Mouse (Mus musculus) liver, adult 2 months (tissue): Measurements from ENCODE around the gene Ppp1cb. TPM values are rescaled to one million over a fixed set of nuclear protein-coding genes. Genes with fewer than 3 reads are reported as not detected.

ENCODE experiments used
- DNase-seq: peaks from one replicate; pipeline ENCODE4 v3.0.0-alpha.2; 2011; ENCODE audit warnings: low read depth, low spot score; ENCODE audit errors: extremely low read depth
- H3K27ac ChIP-seq: fragments of 200-500 bp; replicated peaks from 2 replicates; pipeline ENCODE4 v1.5.1; 2012; ENCODE audit warnings: low read depth, mild to moderate bottlenecking, control low read depth, inconsistent platforms, low read length; ENCODE audit not compliant: insufficient read depth
- H3K27me3 ChIP-seq: fragments of 200-500 bp; 2 replicates; pipeline ENCODE4 v1.6.1; 2012; ENCODE audit warnings: mild to moderate bottlenecking, moderate library complexity, low read length, inconsistent platforms; ENCODE audit not compliant: control insufficient read depth, insufficient read depth
- H3K36me3 ChIP-seq: fragments of 200-500 bp; 2 replicates; pipeline ENCODE4 v1.6.1; 2012; ENCODE audit warnings: low read length, inconsistent platforms; ENCODE audit not compliant: control insufficient read depth, insufficient read depth
- H3K4me1 ChIP-seq: fragments of 200-500 bp; 2 replicates; pipeline ENCODE4 v1.6.1; 2011; ENCODE audit warnings: low read length; ENCODE audit not compliant: control insufficient read depth, insufficient read depth
- H3K4me3 ChIP-seq: fragments of 200-500 bp; 2 replicates; pipeline ENCODE4 v1.5.1; 2011; ENCODE audit warnings: low read depth, mild to moderate bottlenecking, control low read depth, low read length, moderate library complexity; ENCODE audit not compliant: insufficient read depth
- H3K79me2 ChIP-seq: fragments of 200-500 bp; 2 replicates; pipeline ENCODE4 v1.6.1; 2012; ENCODE audit warnings: inconsistent platforms, mild to moderate bottlenecking, low read length, moderate library complexity; ENCODE audit not compliant: control insufficient read depth, insufficient read depth
- H3K9ac ChIP-seq: fragments of 200-500 bp; 2 replicates; pipeline ENCODE4 v1.6.1; 2012; ENCODE audit warnings: low read depth, mild to moderate bottlenecking, control low read depth, inconsistent platforms, low read length
- CTCF ChIP-seq: fragments of 200-500 bp; IDR thresholded peaks from 2 replicates; pipeline ENCODE4 v1.5.1; 2011; ENCODE audit warnings: low read depth, low read length, control low read depth
- POLR2A ChIP-seq: fragments of 200-500 bp; IDR thresholded peaks from 2 replicates; pipeline ENCODE4 v1.6.1; 2011; ENCODE audit warnings: low read length, control low read depth; ENCODE audit not compliant: insufficient read depth; ENCODE audit errors: extremely low read depth
- WGBS: fragments of 180-500 bp; shearing (Covaris S2); methylation state at CpG from one replicate; pipeline ENCODE4 v1.1.7; 2018; 5-methylcytosine and 5-hydroxymethylcytosine counted together
- polyA plus RNA-seq: library from polyadenylated mRNA; depleted of rRNA; stranded (reverse); fragments of >200 nt; gene quantifications from 2 replicates; pipeline ENCODE4 v1.2.3, GENCODE M21; 2012
- total RNA-seq: library from RNA; depleted of rRNA; stranded (reverse); fragments of >200 nt; gene quantifications from 2 replicates; pipeline ENCODE4 v1.2.3, GENCODE M21; 2014

The Ppp1cb gene
- total and polyA plus RNA-seq, 2 experiments, result 12.1 to 107 TPM

GRCm38 (mm10) chr5:32446810-32447209, 11.8 kb upstream of the Ppp1cb start:
- Histone ChIP-seq H3K79me2 (no peaks in the 10 kb centered on the region), H3K36me3 (no peaks in the 10 kb centered on the region), H3K27me3 (no peaks in the 10 kb centered on the region), H3K4me1 (peaks cover 5% of the 10 kb centered on the region; the same call in 1 of the 2 replicates), H3K9ac (no peak overlapping the region), H3K4me3 (no peak overlapping the region), H3K27ac (no peak overlapping the region)
- no peak for TF ChIP-seq POLR2A
- TF ChIP-seq CTCF, result no peak
- DNase-seq, result no peak

DNA sequence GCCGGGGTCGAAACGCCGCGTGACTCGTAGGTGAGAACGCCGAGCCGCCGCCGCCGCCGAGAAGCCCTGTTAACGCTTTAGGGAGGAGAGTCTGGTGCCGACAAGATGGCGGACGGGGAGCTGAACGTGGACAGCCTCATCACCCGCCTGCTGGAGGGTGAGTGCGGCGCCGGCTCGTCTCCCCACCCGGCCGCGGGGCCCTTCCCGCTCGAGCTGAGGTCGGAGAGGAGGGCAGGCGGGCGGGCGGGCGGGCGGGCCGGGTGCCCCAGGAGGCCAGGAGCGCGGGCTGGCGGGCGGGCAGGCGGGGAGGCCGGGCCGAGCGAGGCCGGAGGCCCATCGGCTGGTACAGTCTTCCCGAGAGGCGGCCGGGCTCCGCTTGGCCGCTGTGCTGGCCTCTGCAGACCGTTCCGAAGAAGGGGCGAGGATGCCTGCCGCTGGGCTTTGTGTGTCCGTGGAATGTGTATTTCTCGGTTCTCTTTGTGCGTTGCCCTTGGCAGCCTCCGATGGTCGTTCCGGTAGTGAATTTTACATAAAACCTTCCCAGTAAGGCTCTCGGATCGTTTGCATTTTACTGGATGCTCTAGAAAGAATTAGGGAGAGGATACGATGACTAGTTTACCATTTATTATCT, 723 bp downstream of the Ppp1cb start:
- no peaks in the 10 kb centered on the region for H3K27me3 ChIP-seq
- DNase-seq, result no peak
- no peak for TF ChIP-seq POLR2A
- no peak for TF ChIP-seq CTCF
- peak overlapping the region; percentile 83 for H3K27ac ChIP-seq
- peaks cover 10% of the 10 kb centered on the region for H3K4me1 ChIP-seq
- peak overlapping the region; percentile 96 for H3K9ac ChIP-seq
- H3K36me3 ChIP-seq, result no peaks in the 10 kb centered on the region
- WGBS, result under 1% methylated on average over 57 of the region's 63 CpGs
- H3K79me2 ChIP-seq, result peaks cover 14% of the 10 kb centered on the region; the same call in 1 of the 2 replicates
- H3K4me3 ChIP-seq, result peak overlapping the region; percentile 93

GRCm38 (mm10) chr5:32459882-32460751, 1.5 kb downstream of the Ppp1cb start:
- H3K79me2 ChIP-seq, result peaks cover 16% of the 10 kb centered on the region; the same call in 1 of the 2 replicates
- peak overlapping the region; percentile 93 for H3K4me3 ChIP-seq
- H3K4me1 ChIP-seq, result peaks cover 10% of the 10 kb centered on the region
- no peaks in the 10 kb centered on the region for H3K27me3 ChIP-seq
- WGBS, result under 1% methylated on average over 19 of the region's 19 CpGs
- H3K36me3 ChIP-seq, result no peaks in the 10 kb centered on the region
- peak overlapping the region; percentile 83; the same call in 1 of the 2 replicates for H3K27ac ChIP-seq
- DNase-seq, result peak; percentile 53
- H3K9ac ChIP-seq, result peak overlapping the region; percentile 68
- no peak for TF ChIP-seq CTCF
- no peak for TF ChIP-seq POLR2A

DNA sequence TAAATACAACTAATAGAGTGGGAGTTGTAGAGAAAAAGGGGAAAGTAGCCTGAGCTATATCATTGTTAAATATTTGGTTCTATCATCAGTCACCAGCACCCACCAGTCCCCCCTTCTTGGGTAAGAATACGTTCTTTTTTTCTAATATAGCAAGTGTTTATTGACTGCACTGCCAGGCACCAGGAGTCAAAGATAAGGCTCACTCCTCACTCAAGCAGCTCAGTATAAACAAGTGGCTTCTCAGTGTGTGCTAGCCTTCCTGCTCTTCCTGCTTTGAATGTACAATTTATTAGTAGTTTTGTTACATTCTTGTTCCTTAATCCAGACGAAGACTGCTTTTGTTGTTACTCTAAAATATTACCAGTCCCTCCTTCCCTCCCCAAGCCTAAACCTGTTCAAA, 2.3 kb downstream of the Ppp1cb start:
- 26% methylated on average over 2 of the region's 2 CpGs for WGBS
- DNase-seq, result no peak
- no peaks in the 10 kb centered on the region for H3K36me3 ChIP-seq
- peaks cover 12% of the 10 kb centered on the region for H3K4me1 ChIP-seq
- H3K79me2 ChIP-seq, result peaks cover 20% of the 10 kb centered on the region; the same call in 1 of the 2 replicates
- H3K27me3 ChIP-seq, result no peaks in the 10 kb centered on the region
- H3K4me3 ChIP-seq, result no peak overlapping the region
- H3K9ac ChIP-seq, result no peak overlapping the region
- TF ChIP-seq POLR2A (no peak), CTCF (no peak)
- H3K27ac ChIP-seq, result no peak overlapping the region

GRCm38 (mm10) chr5:32472332-32473028, 13.8 kb downstream of the Ppp1cb start:
- 22% methylated on average over 4 of the region's 4 CpGs for WGBS
- no peak overlapping the region for H3K9ac ChIP-seq
- H3K27ac ChIP-seq, result peak overlapping the region; percentile 64
- peak; percentile 91 for DNase-seq
- H3K36me3 ChIP-seq, result no peaks in the 10 kb centered on the region
- no peak overlapping the region for H3K4me3 ChIP-seq
- no peak for TF ChIP-seq POLR2A
- no peak for TF ChIP-seq CTCF
- H3K27me3 ChIP-seq, result no peaks in the 10 kb centered on the region
- peaks cover 30% of the 10 kb centered on the region for H3K4me1 ChIP-seq
- peaks cover 22% of the 10 kb centered on the region for H3K79me2 ChIP-seq
